Mouse (Mus musculus) cerebellum, adult (tissue): ENCODE measurements around the gene Scarb1.

Source experiments
- ATAC-seq: cut with Nextera tagmentation; 2 replicates; pipeline ENCODE4 v1.9.2; 2017; ENCODE audit warnings: mild to moderate bottlenecking, moderate library complexity, mixed read lengths; ENCODE audit not compliant: insufficient number of reproducible peaks, low FRiP score, low TSS enrichment

The Scarb1 gene

DNA sequence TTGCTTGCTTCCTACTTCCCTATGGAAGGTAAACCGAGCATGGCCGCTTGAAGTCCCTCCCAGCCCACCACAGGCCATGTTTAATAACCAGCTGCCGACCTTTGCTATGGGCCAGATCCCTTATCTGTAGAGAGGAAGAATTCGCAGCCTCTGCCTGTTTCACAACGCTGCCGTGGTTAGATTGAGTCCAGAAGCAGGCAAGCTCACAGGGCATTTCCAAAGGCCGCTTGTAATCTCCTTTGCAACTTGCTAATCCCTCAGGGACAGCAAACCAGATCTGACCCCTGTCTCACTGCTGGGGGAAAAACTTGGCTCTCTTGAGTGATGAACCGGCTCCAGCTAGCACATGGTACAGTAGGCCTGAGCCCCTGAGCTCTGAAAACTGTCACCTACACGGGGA is 3.9 kb downstream of the Scarb1 start:
- no peak for ATAC-seq

DNA sequence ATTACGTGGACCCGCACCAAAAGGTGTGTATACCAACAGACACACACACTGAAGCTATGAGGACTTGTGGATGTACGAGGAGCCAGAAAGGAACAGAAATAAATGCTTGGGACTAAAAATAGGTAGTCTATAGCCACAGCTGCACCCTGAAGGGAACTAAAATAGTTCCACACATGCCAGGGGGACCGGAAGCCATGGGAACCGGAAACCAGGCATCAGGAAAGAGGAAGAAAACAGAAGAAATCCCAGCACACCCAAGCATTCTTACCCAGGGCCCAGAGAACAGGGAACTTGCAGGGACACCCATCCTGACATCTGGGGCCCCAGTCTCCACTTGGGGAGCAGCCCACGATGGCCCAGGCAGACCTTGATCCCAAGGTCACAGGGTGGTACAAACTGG is 7.9 kb downstream of the Scarb1 start:
- no peak for ATAC-seq

DNA sequence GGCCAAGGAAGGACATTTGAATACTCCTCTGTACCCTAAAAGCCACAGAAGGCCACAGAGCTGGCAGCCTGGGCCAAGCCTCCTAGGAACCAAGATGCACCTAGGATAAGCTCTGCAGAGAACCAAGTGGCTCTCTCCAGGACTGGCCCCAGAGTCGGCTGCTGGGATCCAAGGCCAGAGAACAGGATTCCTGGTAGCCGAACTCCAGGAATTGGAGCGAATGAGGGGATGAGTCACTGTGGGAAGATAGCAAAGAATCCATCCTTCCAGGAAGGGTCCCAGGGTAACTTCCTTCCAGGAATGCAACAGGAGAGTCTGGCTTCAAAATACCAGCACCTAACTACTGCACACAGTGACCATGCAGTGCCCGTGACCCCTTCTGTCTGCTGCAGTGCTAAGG is 8.6 kb downstream of the Scarb1 start:
- ATAC-seq, result no peak

DNA sequence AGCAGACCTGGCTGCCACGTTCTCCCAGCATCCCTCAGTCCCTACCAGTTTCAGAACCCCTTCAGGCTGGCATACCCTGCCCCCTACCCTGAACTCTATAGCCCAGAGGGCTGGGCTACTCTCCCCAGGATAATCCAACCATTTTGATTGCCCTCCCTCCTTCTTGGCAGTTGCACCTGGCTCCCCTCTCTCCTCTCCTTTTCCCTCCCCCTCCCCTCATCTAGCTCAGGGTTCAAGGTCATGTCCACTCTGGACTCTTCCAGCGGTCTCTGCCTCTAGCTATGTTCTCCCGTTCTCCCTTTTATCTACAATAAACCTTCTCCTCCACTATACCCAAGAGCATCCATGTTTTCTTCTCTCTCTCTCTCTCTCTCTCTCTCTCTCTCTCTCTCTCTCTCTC is 9.1 kb downstream of the Scarb1 start:
- no peak for ATAC-seq

DNA sequence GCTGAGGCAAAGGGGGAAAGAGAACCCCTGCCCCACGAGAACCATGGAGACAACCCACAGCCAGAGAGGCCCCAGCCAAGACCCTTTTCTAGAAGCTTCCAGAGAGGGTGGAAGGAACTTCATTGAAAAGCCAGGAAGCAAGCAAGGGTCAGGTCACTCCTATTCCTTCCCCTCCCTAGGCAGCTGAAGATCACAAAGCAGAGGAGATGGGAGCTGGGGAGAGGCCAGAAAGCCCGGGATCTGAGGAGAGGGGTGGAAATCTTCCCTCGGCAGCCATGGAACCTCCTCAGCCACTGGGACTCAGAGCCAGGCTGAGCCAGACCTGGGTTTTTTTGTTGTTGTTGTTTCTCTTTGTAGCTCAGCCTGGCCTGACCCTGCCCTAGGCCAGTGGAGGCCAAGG is 9.8 kb downstream of the Scarb1 start:
- ATAC-seq, result no peak

DNA sequence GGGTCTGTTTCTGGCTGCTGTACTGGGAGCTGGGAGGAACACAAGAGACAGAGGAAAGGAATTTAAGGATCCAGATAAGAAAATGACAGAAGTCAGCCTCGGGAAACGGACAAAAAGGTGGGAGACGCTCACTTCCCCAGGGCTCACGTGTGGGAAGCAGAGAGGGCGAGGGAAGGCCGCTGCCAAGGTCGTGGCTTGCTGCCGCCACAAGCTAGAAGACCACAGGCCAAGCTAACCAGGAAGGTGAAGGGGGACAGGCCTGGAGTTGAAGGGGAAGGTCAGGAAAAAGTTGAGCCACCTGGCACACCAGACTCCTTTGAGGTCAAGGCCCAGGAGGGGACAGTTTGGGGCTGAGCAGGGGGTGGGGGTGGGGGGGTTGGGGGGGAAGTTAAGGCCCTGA is 10.2 kb downstream of the Scarb1 start:
- no peak for ATAC-seq

DNA sequence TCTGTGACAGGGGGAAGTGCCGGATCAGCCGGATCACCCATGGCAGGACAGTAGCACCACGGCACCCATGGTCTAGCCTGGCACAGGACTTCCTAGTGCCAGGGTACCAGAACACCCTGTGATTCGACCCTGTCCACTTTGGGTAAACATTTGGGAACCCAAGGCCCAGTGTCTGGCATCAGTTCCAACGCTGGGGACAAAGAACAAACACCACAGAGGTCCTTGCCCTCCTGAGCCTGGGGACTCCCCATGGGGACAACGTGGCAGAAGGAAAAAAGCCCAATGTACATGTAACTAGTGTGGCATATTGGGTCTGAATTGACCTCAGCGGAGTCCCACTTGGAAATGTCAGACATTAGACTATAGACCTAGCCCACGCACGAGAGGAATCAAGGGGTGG is 10.7 kb downstream of the Scarb1 start:
- no peak for ATAC-seq

DNA sequence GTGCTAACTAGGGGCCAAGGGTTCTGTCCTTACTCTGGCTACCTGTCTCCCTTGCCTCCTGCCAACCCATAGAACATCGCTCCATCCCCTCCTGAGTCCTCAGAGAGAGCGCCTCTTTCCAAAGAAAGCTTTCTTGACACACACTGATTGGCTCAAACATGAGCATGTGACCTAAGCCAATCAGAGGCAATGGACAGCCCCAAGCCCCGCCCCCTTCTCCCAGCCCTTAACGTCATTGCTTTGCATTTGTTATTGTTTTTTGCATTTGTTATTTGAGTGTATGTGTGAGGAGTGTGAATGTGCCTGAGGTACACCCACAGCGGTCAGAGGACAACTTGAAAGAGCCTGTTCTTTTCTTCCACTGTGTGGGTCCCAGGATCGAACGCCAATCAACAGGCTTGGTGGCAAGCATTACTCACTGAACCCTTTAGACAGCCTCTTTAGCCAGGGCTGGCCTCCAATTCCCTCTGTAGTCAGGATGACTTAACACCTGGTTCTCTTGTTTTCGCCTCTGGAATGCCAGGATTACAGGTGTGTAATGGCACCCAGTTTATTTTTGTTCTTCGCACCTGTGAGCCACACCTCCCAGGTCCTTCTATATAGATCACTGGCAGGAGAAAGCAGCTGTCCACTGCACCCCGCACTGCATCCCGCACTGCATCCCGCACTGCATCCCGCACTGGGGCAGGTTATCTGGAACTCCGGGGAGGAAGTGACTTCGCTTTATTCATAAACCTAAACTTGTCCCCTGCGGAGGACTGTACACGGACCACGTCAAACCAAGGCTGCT is 13.1 kb downstream of the Scarb1 start:
- no peak for ATAC-seq

DNA sequence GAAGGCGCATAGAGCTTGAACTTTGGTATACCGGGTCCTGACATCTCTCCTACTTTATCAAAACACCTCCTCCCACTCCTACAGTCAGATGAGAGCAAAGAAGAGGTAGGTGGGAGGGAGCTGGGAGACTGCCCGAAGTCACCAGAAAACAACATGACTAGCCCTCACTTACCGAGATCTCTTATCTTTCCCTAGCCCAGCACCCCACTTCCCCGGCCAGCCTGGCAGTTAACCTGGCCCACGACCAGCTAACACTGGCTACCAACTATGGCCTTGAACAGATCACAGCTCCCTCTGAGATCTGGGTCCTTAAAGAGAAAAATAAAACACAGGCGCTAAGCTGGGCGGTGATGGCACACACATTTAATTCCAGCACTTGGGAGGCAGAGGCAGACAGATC is 14.5 kb downstream of the Scarb1 start:
- no peak for ATAC-seq

DNA sequence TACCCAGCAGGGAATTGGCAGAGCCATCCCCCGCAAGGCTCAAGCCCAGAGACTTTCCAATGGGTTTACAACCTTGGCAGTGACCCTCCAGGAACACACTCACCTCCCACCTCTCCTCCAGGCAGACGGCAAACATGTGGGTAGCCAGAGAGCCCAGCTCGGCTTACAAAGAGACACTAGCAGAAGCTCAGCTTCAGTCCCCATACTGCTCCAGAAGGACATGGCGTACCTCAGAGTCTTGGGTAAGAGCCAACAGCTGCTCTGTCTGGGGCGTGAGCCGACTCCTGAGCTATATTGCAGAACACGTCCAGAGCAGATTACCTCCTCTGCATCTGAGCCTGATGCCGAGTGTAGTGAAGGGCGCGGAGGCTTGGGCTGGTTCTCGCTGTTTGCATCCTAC is 15.0 kb downstream of the Scarb1 start:
- no peak for ATAC-seq

DNA sequence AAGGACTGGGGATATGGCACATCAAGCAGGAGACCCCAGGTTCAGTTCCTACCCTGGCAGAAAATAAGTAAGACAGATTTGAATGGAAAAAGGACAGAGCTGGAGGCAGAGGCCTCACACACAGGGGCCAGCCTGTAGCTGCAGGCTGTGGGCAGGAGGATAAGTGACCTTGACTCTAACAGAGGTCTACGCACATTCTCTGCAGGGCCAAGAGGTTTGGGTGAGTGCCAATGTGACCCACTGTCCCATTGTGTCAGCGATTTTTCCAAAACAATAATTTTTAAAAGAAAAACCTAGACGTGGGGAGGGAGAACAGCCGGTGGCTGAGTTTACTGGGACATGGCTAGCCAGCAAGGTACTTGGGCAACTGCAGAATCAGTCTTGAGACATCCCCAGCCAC is 15.6 kb downstream of the Scarb1 start:
- ATAC-seq, result no peak

DNA sequence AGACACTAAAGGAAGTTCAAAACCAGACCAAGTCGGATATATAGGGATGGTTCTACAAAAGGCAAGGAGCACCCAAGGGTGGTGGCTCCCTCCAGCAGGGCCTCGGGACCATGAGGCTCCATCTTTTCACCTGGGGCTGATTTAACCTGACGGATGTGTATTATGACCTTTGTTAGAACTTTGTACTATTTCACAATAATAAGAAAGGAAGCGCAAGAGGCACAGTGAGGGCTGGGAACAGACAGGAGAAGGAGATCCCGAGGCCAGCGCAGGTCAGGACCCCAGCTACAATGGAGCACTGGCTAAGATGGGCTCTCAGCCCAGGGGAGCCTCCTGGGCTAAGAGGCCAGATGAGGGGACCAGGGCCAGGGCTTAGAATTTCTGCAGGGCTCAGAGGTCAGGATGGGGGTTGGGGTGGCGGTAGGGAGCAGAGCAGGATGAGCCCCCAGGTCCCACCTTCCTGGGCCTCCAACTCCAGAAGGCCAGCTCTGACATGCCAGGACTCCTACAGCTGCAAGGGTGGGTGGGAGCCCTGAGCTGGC is 16.9 kb downstream of the Scarb1 start:
- ATAC-seq, result no peak

DNA sequence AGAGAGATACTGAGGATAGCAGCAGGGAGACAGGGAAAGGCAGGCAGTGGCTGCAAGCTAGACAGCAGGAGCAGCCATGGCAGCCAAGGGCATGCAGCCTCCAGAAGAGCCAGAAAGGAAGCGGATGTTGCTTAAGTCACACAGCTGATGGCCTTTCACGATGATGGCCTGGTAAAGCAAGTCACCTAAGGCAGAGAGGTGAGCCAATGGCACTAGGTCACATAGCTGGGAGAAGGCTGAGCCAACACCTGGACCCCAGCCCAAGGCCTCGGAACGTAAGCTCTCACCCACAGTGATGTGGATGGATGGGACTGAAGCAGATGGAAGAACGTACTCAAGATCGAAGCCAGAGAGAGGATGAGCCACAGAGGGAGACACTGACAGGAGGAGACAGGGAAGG is 17.8 kb downstream of the Scarb1 start:
- ATAC-seq, result no peak

DNA sequence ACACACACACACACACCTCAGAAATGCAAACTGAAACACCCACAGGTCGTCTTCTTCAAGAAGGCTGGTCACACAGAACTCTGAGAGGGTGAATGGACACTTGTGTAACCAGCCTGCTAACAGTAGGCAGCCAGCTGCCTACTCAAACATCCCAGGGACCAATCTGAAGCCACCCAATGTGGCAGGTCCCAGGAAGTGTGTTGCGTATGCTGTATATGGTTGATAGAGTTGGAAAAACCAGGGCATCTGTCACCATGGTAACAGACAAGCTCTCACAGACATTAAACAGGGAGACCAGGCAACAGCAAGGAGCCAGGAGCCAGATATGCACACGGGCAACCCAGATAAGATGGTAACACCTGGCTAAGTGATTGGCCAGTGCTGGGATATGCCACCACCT is 19.1 kb downstream of the Scarb1 start:
- no peak for ATAC-seq

DNA sequence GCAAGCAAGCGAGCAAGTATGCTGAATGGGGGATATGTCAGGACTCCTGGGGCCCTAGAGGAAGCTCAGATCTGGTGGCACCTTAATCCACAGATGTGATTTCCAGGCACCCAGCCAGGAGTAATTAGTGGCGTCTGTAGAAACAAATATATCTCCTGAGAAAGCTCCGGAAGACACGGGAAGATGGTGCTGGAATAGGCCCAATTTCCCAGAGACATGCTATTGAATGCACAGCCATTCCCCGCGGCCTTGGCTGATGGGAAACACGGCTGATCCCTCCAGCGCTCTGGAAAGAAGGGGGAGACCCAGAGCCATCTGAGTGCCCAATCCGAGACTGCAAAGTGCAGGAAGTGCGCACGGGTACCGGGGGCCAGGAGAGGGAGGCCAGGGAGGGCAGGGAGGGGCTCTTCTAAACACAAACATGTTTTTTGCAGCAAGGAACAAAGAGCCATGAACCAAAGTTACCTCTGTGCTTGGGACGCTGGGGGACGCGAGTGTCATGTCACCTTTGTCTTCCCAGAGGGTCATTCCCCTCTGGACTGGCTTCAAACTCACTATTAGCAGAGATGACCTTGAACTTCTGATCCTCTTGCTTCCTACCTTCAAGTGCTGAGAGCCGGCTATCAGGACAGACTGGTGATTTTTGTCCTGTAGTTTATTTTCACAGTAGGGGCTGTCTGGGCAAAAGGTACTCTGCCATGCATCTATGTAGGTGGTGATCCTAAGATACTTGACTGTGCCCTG is 21.7 kb downstream of the Scarb1 start:
- no peak for ATAC-seq

DNA sequence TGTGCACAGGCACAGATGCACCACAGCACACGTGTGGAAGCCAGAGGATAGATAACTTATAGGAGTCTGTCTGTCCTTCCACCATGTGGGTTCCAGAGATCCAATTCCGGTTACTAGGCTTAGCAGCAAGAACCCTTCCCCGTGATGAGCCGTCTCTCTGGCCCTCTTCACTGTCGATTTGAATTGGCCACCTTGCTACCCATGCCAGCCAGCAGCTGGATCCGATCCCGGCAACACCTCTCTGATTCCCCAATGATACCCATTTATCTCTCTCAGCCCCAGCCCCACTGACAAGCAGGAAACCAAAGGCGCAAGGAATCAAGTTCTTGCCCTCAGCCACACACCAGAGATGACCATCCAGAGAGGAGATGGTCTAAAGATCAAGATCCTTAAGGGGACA is 22.9 kb downstream of the Scarb1 start:
- no peak for ATAC-seq

DNA sequence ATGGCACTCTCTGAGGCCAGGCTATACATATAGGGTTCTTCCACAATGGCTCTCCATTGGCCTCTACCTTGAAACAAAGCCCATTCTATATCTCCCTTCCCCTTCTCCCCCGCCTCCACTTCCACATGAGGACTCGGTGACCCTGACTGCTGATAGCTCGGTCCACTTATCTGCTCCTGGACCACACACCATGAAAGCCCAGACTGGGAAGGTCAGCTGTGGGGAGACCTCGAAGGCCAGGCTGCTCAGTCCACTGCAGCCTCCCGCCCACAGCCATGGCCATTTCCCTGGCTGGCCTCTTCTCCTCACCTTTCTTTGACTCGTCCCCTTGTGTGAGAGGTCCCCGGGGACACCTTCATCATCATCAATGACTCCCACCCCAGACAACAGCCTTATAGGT is 23.6 kb downstream of the Scarb1 start:
- no peak for ATAC-seq

DNA sequence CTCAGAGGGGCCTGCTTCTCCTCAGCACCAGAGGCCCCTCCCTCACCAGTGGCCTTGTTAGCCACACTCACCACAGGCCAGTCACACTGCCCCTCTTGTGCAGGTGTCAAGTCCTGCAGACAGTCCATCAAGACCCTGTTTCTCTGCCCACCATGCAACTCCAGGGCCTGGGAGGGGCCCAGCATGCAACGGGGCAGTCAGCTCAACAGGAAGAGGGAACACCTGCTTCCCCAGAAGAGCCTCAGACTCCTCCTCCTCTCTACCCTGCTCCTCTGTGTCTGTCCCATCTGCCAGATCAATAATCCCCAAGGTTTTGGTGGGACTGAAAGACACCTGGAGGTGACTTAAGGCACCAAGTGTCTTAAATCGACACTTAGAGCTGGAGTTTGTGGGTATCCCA is 24.1 kb downstream of the Scarb1 start:
- no peak for ATAC-seq

DNA sequence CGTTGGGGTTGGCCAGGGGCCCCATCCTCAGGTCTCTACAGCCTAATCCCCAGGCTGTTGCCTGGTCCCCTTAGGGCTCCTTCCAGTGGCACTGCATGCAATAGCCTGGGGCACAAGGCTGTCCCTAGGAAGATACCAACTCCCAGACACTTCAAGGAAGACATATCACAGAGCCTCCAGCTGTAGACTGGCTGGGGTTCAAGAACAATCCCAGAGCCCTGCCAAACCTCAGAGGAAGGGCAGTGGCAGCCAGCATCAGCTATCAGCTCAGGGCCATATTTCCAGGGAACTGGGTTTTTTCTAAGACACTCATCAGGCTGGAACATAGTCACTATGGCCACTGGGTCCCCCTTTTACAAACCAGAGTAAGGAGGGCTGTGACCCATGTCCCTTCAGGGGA is 25.8 kb downstream of the Scarb1 start:
- no peak for ATAC-seq

DNA sequence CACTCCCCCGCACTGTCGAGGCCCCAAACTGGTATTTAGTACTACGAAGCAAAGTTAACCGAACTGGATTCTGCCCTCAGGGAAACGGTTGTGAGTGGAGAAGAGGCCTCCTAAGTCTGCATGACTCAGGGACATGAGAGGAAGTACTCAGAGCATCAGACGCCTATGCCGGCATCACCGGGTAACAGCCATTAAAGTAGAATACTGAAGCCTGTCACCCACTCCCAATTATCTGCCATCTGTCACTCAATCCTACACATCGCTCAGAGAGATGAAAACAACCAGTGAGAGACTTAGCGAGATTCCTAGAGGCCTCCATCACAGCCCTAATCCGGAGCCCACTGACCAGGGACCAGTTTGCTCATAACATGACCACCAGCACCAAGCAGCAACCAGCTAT is 26.9 kb downstream of the Scarb1 start:
- ATAC-seq, result no peak

DNA sequence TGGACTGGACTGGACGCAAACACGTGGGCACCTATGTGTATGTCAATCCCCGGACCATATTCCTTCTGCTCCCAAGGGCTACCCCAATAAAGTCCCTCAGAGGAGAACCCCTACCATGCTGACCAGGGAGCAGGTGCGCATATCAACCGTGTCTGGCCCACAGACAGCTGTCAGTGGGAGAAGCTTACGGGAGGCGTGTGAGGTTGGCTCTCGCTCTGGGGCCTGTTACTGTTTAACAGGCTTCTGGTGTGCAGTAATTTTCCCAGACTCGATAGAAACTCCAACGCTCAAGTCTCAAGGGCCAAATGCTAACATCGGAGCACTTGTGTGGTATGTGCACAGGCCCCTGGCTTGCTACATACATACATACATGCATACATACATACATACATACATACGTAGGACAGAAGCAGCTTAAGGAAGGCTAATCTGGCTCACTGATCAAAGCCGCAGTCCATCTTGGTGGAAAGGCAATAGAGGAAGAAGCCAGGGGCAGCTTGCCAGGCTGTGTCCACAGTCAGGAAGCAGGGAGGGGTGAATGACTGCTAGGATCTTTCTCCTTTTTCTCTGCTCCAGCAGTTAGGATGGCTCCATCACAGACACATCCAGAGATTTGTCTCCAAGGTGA is 27.8 kb downstream of the Scarb1 start:
- ATAC-seq, result no peak
